Mouse (Mus musculus): Measurements from ENCODE around the gene Prss8. TPM values are rescaled to one million over a fixed set of nuclear protein-coding genes. Genes with fewer than 3 reads are reported as not detected.
A peak's percentile ranks its signal among the peaks of the same experiment; 100 is the strongest.

The Prss8 gene
- polyA plus RNA-seq, 1 experiment, result 6.9 TPM

DNA sequence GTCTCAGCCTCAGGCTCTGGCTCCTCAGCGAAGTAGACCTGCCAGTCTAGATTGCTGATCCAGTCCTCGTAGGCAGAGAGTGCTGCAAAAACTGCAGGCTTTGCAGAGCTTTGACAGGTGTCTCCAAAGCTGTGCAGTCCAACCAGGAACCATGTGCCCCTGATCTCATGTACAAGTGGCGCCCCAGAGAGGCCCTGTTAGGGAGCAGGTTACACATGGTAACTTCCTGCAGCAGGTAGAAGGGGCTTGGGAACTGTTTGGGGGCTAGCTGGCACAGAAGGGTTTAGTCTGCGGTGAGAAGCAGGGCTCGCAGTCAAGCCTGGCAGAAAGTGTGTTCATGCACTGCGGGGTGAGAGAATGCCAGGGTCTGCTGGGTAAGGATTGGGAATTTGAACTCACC, 43.4 kb downstream of the Prss8 start:
- 89% methylated on average over 6 of the region's 6 CpGs for WGBS
- Histone ChIP-seq H3K27me3 (ENCODE audit: control insufficient read depth, insufficient read depth, low read length) (no peaks in the 10 kb centered on the region), H3K27ac (ENCODE audit: control insufficient read depth, insufficient read depth, low read length) (no peak overlapping the region), H3K4me3 (ENCODE audit: control insufficient read depth, insufficient read depth, low read length) (no peak overlapping the region), H3K36me3 (ENCODE audit: control insufficient read depth, insufficient read depth, low read length) (peaks cover 63% of the 10 kb centered on the region), H3K4me1 (replicated peaks; ENCODE audit: control insufficient read depth, insufficient read depth, low read length) (peaks cover 21% of the 10 kb centered on the region)
- DNase-seq, result no peak
- TF ChIP-seq POLR2A (IDR thresholded peaks at IDR 0.05; ENCODE audit: control insufficient read depth, extremely low read depth, insufficient read depth, low read length, poor library complexity) (no peak), CTCF (IDR thresholded peaks at IDR 0.05; ENCODE audit: borderline replicate concordance, control insufficient read depth, extremely low read depth, insufficient read depth, low read length, poor library complexity) (no peak)

DNA sequence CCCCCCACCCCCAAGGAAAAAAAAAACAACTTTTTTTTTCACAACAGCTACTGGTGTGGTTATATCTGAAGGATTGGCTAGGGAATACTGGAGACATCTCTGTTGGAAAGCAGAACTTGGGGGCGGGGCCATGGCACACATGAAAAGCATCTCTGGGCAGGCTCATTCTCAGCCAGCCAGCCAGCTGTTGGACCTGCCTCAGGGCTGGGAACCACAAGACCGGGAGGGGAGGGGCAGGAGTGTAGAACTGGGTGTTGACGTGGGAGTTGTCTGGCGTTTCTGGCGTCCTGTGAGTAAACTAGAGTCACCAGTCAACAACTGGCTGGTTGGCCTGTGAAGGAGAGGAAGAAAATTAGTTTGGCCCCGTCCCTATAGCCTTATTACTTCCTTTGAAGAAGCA, 44.0 kb downstream of the Prss8 start:
- Histone ChIP-seq H3K27me3 (ENCODE audit: control insufficient read depth, insufficient read depth, low read length) (no peaks in the 10 kb centered on the region), H3K4me3 (ENCODE audit: control insufficient read depth, insufficient read depth, low read length) (no peak overlapping the region), H3K36me3 (ENCODE audit: control insufficient read depth, insufficient read depth, low read length) (peaks cover 69% of the 10 kb centered on the region), H3K27ac (ENCODE audit: control insufficient read depth, insufficient read depth, low read length) (no peak overlapping the region), H3K4me1 (replicated peaks; ENCODE audit: control insufficient read depth, insufficient read depth, low read length) (peaks cover 21% of the 10 kb centered on the region)
- DNase-seq, result no peak
- TF ChIP-seq POLR2A (IDR thresholded peaks at IDR 0.05; ENCODE audit: control insufficient read depth, extremely low read depth, insufficient read depth, low read length, poor library complexity), result no peak
- no peak for TF ChIP-seq CTCF (IDR thresholded peaks at IDR 0.05; ENCODE audit: borderline replicate concordance, control insufficient read depth, extremely low read depth, insufficient read depth, low read length, poor library complexity)
- WGBS, result 37% methylated on average over 6 of the region's 6 CpGs

- H3K27ac ChIP-seq (ENCODE audit: control insufficient read depth, insufficient read depth, low read length), result no peak overlapping the region
- 96% methylated on average over 12 of the region's 12 CpGs for whole genome bisulfite sequencing
- TF ChIP-seq CTCF (IDR thresholded peaks at IDR 0.05; ENCODE audit: borderline replicate concordance, control insufficient read depth, extremely low read depth, insufficient read depth, low read length, poor library complexity) (no peak), POLR2A (IDR thresholded peaks at IDR 0.05; ENCODE audit: control insufficient read depth, extremely low read depth, insufficient read depth, low read length, poor library complexity) (no peak)
- peaks cover 14% of the 10 kb centered on the region for H3K4me1 ChIP-seq (replicated peaks; ENCODE audit: control insufficient read depth, insufficient read depth, low read length)
- DNase-seq, result no peak
- no peak overlapping the region for H3K4me3 ChIP-seq (ENCODE audit: control insufficient read depth, insufficient read depth, low read length)
- H3K36me3 ChIP-seq (ENCODE audit: control insufficient read depth, insufficient read depth, low read length), result peaks cover 58% of the 10 kb centered on the region
- no peaks in the 10 kb centered on the region for H3K27me3 ChIP-seq (ENCODE audit: control insufficient read depth, insufficient read depth, low read length)
Observed at GRCm38 (mm10) chr7:127880431-127880830, 49.5 kb downstream of the Prss8 start.

GRCm38 (mm10) chr7:127879301-127879700, 50.6 kb downstream of the Prss8 start:
- Histone ChIP-seq H3K36me3 (ENCODE audit: control insufficient read depth, insufficient read depth, low read length) (peaks cover 49% of the 10 kb centered on the region), H3K4me1 (replicated peaks; ENCODE audit: control insufficient read depth, insufficient read depth, low read length) (peaks cover 14% of the 10 kb centered on the region), H3K4me3 (ENCODE audit: control insufficient read depth, insufficient read depth, low read length) (no peak overlapping the region), H3K27me3 (ENCODE audit: control insufficient read depth, insufficient read depth, low read length) (no peaks in the 10 kb centered on the region), H3K27ac (ENCODE audit: control insufficient read depth, insufficient read depth, low read length) (no peak overlapping the region)
- WGBS, result 99% methylated on average over 9 of the region's 9 CpGs
- TF ChIP-seq POLR2A (IDR thresholded peaks at IDR 0.05; ENCODE audit: control insufficient read depth, extremely low read depth, insufficient read depth, low read length, poor library complexity), result no peak
- TF ChIP-seq CTCF (IDR thresholded peaks at IDR 0.05; ENCODE audit: borderline replicate concordance, control insufficient read depth, extremely low read depth, insufficient read depth, low read length, poor library complexity), result no peak
- no peak for DNase-seq

DNA sequence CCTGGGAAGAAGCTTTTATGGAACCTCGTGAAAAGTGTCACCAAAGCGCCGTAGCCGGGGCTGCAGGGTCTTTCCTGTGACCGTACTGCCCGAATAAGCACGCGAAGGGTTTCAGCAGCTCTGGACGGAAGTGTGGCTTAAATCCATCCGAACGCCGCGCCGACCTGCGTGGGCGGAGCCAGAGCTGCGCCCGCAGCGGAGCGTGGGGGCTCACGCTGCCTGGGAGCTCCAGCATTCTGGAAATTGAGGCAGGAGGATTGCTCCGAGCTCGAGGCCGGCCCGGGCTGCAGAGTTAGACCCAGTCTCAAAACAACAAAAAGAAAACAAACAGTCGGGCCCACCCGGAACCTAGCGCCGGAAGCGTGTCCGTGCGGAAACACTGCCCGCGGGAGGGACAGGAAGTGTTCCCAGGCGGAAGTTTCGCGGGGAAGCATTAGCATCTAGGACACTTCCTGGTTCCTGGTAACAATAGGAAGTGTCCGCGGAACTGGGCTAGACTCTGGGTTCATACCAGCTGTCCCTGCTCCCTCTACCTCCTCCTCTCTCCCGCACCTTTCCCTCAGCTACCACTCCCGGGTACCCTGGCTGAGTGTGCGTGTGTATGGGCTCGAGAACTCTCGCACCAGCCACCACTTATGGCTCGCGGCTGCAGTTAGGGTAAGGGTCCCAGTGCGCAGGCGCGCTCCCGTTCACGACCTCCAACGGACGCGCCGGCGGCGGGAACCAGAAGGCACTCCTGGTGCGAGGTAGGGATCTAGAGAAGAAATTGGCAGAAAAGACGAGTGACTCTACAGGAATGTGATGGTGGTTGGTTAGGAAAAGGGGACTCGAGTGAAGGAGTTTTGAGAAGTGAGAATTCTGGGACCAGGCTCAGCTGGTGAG, 53.2 kb downstream of the Prss8 start, which contains the start of gene Zfp668:
Zfp668 (minus strand) TSS at position 362 of the 882 bp plus-strand sequence.
- under 1% methylated on average over 60 of the region's 60 CpGs for WGBS
- TF ChIP-seq POLR2A (IDR thresholded peaks at IDR 0.05; ENCODE audit: control insufficient read depth, extremely low read depth, insufficient read depth, low read length, poor library complexity) (peak; percentile 49; the same call in 1 of the 2 replicates), CTCF (IDR thresholded peaks at IDR 0.05; ENCODE audit: borderline replicate concordance, control insufficient read depth, extremely low read depth, insufficient read depth, low read length, poor library complexity) (peak; percentile 20; the same call in 1 of the 2 replicates)
- peak within 1 kb of the TSS; percentile 89 for H3K4me3 ChIP-seq (ENCODE audit: control insufficient read depth, insufficient read depth, low read length)
- H3K27ac ChIP-seq (ENCODE audit: control insufficient read depth, insufficient read depth, low read length), result peak within 1 kb of the TSS; percentile 82
- H3K36me3 ChIP-seq (ENCODE audit: control insufficient read depth, insufficient read depth, low read length), result peaks cover 29% of the 10 kb centered on the region
- peaks cover 6% of the 10 kb centered on the region for H3K4me1 ChIP-seq (replicated peaks; ENCODE audit: control insufficient read depth, insufficient read depth, low read length)
- no peaks in the 10 kb centered on the region for H3K27me3 ChIP-seq (ENCODE audit: control insufficient read depth, insufficient read depth, low read length)
- peak; percentile 83 for DNase-seq

- WGBS, result under 1% methylated on average over 41 of the region's 41 CpGs
- TF ChIP-seq CTCF (IDR thresholded peaks at IDR 0.05; ENCODE audit: borderline replicate concordance, control insufficient read depth, extremely low read depth, insufficient read depth, low read length, poor library complexity) (0 out of 2 replicates have a peak, but pooled peaks have one; percentile 6), POLR2A (IDR thresholded peaks at IDR 0.05; ENCODE audit: control insufficient read depth, extremely low read depth, insufficient read depth, low read length, poor library complexity) (peak; percentile 55; the same call in 1 of the 2 replicates)
- Histone ChIP-seq H3K27me3 (ENCODE audit: control insufficient read depth, insufficient read depth, low read length) (no peaks in the 10 kb centered on the region), H3K27ac (ENCODE audit: control insufficient read depth, insufficient read depth, low read length) (peak within 1 kb of the TSS; percentile 82), H3K4me3 (ENCODE audit: control insufficient read depth, insufficient read depth, low read length) (peak within 1 kb of the TSS; percentile 89), H3K36me3 (ENCODE audit: control insufficient read depth, insufficient read depth, low read length) (peaks cover 22% of the 10 kb centered on the region), H3K4me1 (replicated peaks; ENCODE audit: control insufficient read depth, insufficient read depth, low read length) (peaks cover 6% of the 10 kb centered on the region)
- DNase-seq, result peak; percentile 71
Observed at GRCm38 (mm10) chr7:127876041-127876466, 53.9 kb downstream of the Prss8 start, which contains the start of gene Zfp646. Zfp646 (plus strand) TSS chr7:127876221.

Other genes starting within 250 kb of the Prss8 start
- gene Bcl7c, start 221.2 kb downstream of the Prss8 start, polyA plus RNA-seq (2012; rRNA removed), result 61.2 and 76.1 TPM in 2 replicates
- 15.8 and 16.3 TPM in 2 replicates for gene Ctf1, start 217.4 kb downstream of the Prss8 start, polyA plus RNA-seq (2012; rRNA removed)
- gene Ctf2, start 197.9 kb downstream of the Prss8 start, polyA plus RNA-seq (2012; rRNA removed), result not detected in 2 replicates
- 38.9 and 43.7 TPM in 2 replicates for gene Fbxl19, start 185.6 kb downstream of the Prss8 start, polyA plus RNA-seq (2012; rRNA removed)
- 23.8 and 27.0 TPM in 2 replicates for gene Orai3, start 160.3 kb downstream of the Prss8 start, polyA plus RNA-seq (2012; rRNA removed)
- gene Setd1a, start 153.4 kb downstream of the Prss8 start, polyA plus RNA-seq (2012; rRNA removed), result 29.9 and 36.7 TPM in 2 replicates
- gene Gm49388, start 144.5 kb downstream of the Prss8 start, polyA plus RNA-seq (2012; rRNA removed), result not detected in 2 replicates
- gene Hsd3b7, start 129.5 kb downstream of the Prss8 start, polyA plus RNA-seq (2012; rRNA removed), result 25.9 and 30.1 TPM in 2 replicates
- gene Stx4a, start 105.8 kb downstream of the Prss8 start, polyA plus RNA-seq (2012; rRNA removed), result 76.1 and 93.3 TPM in 2 replicates
- gene Stx1b, start 105.6 kb downstream of the Prss8 start, polyA plus RNA-seq (2012; rRNA removed), result 3.4 and 4.2 TPM in 2 replicates
- gene Zfp646, start 53.9 kb downstream of the Prss8 start, polyA plus RNA-seq (2012; rRNA removed), result 61.3 and 64.2 TPM in 2 replicates
- 23.9 and 34.9 TPM in 2 replicates for gene Zfp668, start 53.3 kb downstream of the Prss8 start, polyA plus RNA-seq (2012; rRNA removed)
- 2.0 and 2.5 TPM in 2 replicates for gene Prss53, start 39.1 kb downstream of the Prss8 start, polyA plus RNA-seq (2012; rRNA removed)
- not detected in 2 replicates for gene Gm21974, start 34.6 kb downstream of the Prss8 start, polyA plus RNA-seq (2012; rRNA removed)
- gene Vkorc1, start 34.5 kb downstream of the Prss8 start, polyA plus RNA-seq (2012; rRNA removed), result 56.9 and 75.1 TPM in 2 replicates
- gene Bckdk, start 26.0 kb downstream of the Prss8 start, polyA plus RNA-seq (2012; rRNA removed), result 94.9 and 103 TPM in 2 replicates
- 25.5 and 29.4 TPM in 2 replicates for gene Kat8, start 17.6 kb downstream of the Prss8 start, polyA plus RNA-seq (2012; rRNA removed)
- 10.3 and 15.8 TPM in 2 replicates for gene Prss36, start 16.6 kb upstream of the Prss8 start, polyA plus RNA-seq (2012; rRNA removed)
- 478 and 527 TPM in 2 replicates for gene Fus, start 37.4 kb upstream of the Prss8 start, polyA plus RNA-seq (2012; rRNA removed)
- 420 and 521 TPM in 2 replicates for gene Pycard, start 63.8 kb upstream of the Prss8 start, polyA plus RNA-seq (2012; rRNA removed)
- gene Trim72, start 73.8 kb upstream of the Prss8 start, polyA plus RNA-seq (2012; rRNA removed), result 1.4 and 13.4 TPM in 2 replicates
- 7.9 and 9.6 TPM in 2 replicates for gene Itgam, start 132.5 kb upstream of the Prss8 start, polyA plus RNA-seq (2012; rRNA removed)
- 0.03 TPM in 1 of 2 replicates, not detected in the other for gene Gm49368, start 132.6 kb upstream of the Prss8 start, polyA plus RNA-seq (2012; rRNA removed)
- 9.4 and 14.7 TPM in 2 replicates for gene Itgax, start 199.4 kb upstream of the Prss8 start, polyA plus RNA-seq (2012; rRNA removed)
- gene Itgad, start 224.3 kb upstream of the Prss8 start, polyA plus RNA-seq (2012; rRNA removed), result 6.9 and 7.7 TPM in 2 replicates

Measured in thymus, adult 2 months (tissue).